Mouse (Mus musculus): ENCODE measurements at regions not wholly inside any gene's neighbourhood (a gene's known extent, or its start where the extent isn't known, plus 50 kb on each side); places are given as distances from the start of the nearest gene placed in this dataset.

GRCm38 (mm10) chr14:102615588-102616309 lies 366.7 kb downstream of the Kctd12 start:
- no peak for DNase-seq

GRCm38 (mm10) chr14:102606055-102606454 lies 376.4 kb downstream of the Kctd12 start:
- no peak for DNase-seq

DNA sequence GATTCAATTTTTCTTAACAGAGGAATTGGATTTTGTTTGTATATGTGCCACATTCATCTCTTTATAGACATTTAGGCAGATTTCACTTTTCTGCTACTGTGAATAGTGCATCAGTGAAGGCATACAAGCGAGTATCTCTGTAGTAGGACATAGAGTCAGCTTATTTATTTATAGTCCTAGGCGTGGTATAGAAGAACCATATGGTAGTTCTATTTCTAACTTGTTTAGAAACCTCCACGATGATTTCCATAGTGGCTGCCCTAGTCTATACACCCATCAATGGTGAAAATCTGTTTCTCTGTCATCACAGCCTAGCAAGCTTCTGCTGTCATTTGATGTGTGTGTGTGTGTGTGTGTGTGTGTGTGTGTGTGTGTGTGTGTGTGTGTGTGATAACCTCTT lies 387.6 kb downstream of the Kctd12 start:
- DNase-seq = no peak

DNA sequence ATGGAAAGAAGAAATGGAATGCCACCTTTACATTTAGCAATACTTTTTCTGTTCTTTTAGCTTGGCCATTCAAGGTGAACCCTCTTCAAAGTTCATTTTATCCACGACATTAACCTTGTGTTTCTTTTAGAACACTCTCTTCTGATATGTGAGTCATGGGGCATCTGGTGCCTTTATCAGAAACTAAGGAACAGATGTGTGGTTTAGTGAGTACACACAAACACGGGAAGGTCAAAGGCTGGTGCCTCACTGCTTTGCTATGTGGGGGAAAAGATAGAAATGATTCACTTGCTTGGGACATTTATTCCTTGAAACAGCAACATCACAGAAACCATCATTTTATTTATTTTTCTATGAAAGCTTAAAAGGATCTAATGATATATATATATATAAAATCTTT lies 428.7 kb downstream of the Kctd12 start:
- DNase-seq = no peak

- no peak for DNase-seq
These were observed 429.8 kb downstream of the Kctd12 start for GRCm38 (mm10) chr14:102552598-102552997.

- DNase-seq = no peak
These were observed 457.4 kb downstream of the Kctd12 start for GRCm38 (mm10) chr14:102524894-102525577.

GRCm38 (mm10) chr14:102516765-102517164 lies 465.7 kb downstream of the Kctd12 start:
- no peak for DNase-seq

GRCm38 (mm10) chr14:102514527-102514926 lies 467.9 kb downstream of the Kctd12 start:
- no peak for DNase-seq

- no peak for DNase-seq
These were observed 469.8 kb downstream of the Kctd12 start for GRCm38 (mm10) chr14:102512651-102513050.

- DNase-seq = no peak
These were observed 470.6 kb downstream of the Kctd12 start for GRCm38 (mm10) chr14:102511691-102512383.

- peak; percentile 42 for DNase-seq
These were observed 472.1 kb downstream of the Kctd12 start for GRCm38 (mm10) chr14:102510387-102510786.

GRCm38 (mm10) chr14:102505696-102506321 lies 476.6 kb downstream of the Kctd12 start:
- DNase-seq = no peak

- peak; percentile 16 for DNase-seq
These were observed 485.3 kb downstream of the Kctd12 start for GRCm38 (mm10) chr14:102497179-102497578.

DNA sequence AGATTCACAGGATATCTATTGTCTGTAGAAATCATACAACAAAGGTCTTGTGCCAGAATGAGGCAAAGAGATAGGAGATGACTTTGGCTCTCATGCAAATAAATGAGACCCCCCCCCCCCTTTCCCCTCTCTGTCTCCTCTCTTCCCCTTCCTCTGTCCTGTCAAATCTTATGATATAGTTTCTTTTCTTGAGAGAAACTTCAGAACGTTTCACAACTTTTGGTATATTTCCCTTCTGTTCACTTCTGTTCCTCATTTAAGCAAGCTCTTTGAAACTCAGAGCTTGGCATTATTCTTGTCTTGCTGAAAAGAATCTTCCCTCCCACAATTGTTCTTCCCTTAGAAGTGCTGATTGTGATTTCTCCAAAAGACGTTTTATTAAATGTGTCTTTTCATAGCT lies 490.1 kb downstream of the Kctd12 start:
- no peak for DNase-seq

DNA sequence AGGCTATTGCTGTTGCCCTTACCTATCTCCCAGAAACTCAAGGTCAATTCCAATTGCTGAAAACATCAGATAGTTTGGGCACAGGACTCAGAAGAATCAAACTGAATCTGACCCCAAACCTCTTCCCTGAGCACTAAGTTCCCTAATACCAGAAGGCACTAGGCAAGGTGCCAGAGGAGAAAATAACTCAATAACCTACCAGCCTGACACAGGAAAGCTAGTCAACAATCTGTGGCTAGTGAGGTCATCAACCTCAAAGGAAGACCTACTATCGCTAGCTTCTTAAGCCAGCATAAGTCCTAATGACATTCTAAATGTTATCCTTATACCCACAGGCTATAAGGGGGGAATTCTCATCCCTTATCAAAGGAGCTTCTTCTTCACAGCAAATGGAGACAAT lies 491.2 kb downstream of the Kctd12 start:
- DNase-seq = peak; percentile 6

- DNase-seq = no peak
These were observed 505.3 kb downstream of the Kctd12 start for GRCm38 (mm10) chr14:102477162-102477561.

DNA sequence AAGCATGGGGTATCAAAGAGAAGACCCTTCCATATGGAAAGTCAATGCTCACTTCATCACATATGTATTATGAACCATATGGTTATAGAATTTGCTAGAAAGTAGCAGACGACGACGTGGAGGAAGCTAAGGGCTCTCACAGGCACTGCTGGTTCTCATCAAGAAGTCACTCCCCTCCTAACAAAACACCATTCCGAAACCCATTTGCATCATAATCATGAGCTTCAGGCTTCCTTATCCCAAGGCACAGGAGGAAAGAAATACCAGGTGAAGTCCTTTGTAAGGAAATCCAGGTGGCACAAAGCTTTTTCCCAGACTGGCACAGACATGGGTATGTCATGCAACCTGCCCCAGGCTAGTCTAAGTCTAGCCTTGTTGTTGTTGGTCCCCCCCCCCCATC lies 513.1 kb downstream of the Kctd12 start:
- no peak for DNase-seq

DNA sequence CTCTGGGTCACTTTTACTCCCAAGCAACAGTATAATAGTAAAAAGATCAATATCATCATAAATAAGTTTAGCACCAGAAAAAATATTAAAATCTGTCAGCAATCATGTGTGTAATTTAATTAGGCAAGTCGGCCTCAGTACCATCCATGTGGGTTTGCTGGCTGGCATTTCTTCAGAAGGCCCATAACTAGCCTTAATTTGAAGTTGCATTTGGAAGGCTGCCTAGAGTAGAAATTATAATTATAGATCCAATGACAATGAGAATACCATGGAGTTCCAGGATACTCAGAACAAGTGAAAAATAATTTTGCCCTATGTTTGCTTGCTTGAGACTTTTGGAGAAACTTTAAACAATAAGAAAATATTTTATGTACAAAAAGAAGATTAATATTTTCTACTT lies 521.4 kb downstream of the Kctd12 start:
- no peak for DNase-seq

DNA sequence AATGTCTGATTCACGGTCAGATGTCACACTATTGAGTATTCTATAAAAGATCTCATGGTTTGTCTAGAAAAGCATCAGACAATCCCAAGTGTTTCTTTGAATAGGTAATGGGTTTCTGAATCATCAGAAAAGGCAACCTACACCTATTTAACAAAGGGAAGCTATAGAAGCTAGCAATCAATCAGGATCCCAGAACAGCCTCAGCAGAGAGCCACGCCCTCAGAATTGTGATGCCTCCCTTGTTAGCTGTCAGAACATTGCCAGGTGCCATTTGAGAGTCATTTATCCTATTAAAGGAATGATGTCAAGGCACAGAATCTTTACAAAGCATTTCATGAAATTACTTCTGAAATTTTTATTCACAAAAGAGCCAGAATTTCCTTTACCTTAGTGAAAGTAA lies 542.7 kb downstream of the Kctd12 start:
- DNase-seq = no peak

DNA sequence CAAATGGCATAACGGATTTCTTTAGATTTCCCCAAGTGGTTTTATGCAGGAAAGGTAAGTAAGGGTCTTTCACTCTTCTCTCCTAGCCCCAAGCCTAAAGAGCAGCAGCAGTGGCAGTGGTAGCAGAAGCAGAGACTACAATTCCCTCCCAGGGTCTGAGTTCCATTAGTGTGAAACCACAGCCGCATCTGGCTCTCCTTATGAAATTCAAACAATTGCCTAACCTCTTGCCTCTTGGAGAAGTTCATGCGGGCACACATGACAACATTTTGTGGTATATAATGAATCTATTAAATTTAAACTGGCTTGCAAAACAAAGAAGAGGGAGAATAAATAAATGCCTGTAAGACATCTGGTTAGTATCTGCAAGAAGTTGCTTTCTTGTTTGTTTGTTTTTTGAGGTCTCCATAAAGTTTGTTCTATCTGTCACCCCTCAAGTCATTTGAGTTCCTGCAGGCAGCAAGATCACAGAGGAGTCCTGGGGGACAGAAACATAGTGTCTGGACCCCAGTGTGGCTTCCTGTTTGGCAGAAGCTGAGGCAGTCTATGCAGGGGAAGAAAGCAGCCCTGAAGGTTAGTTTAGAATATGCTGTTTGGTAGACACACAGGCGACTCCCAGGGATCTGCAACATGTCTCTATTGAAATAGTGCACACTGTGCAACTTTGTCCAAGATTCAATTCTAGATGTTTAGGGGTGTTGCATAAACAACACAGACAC lies 578.9 kb downstream of the Kctd12 start:
- no peak for DNase-seq

DNA sequence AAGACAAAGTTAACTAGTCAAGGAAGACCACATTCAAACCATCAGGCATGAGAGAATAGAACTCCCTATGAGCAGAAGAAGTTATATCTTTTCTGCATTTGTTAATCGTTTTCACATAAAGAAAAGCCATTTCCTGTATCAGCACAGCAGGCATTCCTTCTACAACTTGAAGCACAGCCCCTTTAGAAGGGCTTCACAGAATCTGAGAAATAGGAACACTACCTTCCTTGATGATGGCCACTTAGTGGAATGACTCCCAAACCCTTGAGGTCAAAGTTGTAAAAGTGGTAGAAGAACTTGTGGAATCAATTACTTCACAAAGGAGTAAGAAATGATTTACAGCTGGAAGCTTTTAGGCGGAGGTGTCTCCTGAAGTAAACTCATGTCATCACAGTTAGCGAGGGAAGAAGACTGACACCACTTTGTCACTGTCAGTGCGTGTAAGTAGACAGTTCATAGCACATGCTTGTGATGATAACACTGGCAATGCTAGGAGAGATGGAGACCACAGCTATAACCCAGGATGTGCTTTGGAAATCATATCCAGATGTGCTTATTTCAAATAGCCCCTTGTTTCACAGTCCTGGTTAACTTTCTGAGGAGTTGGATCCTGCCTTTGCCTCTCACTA lies 580.3 kb downstream of the Kctd12 start:
- DNase-seq = no peak

GRCm38 (mm10) chr14:102396036-102396734 lies 586.3 kb downstream of the Kctd12 start:
- DNase-seq = no peak

Measured in kidney, adult 11 months (tissue).